Mouse (Mus musculus) stomach, embryonic 14.5 days (tissue): ENCODE results near the gene Trim23. TPM values are rescaled to one million over a fixed set of nuclear protein-coding genes. Genes with fewer than 3 reads are reported as not detected.

ENCODE experiments used
- ATAC-seq: fragments of 200-750 bp; cut with Nextera tagmentation; 2 replicates; pipeline ENCODE4 v1.8.0; 2017; ENCODE audit warnings: low read depth, moderate TSS enrichment; ENCODE audit not compliant: insufficient number of reproducible peaks, insufficient read depth, low FRiP score
- H3K27ac ChIP-seq: fragments of 300-500 bp; sonication (generic); 2 replicates; pipeline ENCODE4 v1.5.1; 2014; ENCODE audit warnings: mild to moderate bottlenecking, low read length, moderate library complexity, mixed read lengths
- H3K27me3 ChIP-seq: fragments of 300-500 bp; sonication (generic); 2 replicates; pipeline ENCODE4 v1.6.1; 2014; ENCODE audit warnings: low read length, control low read depth, mixed read lengths; ENCODE audit not compliant: control insufficient read depth, insufficient read depth
- H3K36me3 ChIP-seq: fragments of 300-500 bp; sonication (generic); 2 replicates; pipeline ENCODE4 v1.6.1; 2014; ENCODE audit warnings: mild to moderate bottlenecking, control low read depth, low read length, moderate library complexity, mixed read lengths; ENCODE audit not compliant: control insufficient read depth, insufficient read depth
- H3K4me1 ChIP-seq: fragments of 300-500 bp; sonication (generic); 2 replicates; pipeline ENCODE4 v1.6.1; 2014; ENCODE audit warnings: low read length, control low read depth, mixed read lengths; ENCODE audit not compliant: control insufficient read depth, insufficient read depth
- H3K4me2 ChIP-seq: fragments of 300-500 bp; sonication (generic); replicated peaks from 2 replicates; pipeline ENCODE4 v1.6.1; 2014; ENCODE audit warnings: low read depth, low read length, control low read depth
- H3K4me3 ChIP-seq: fragments of 300-500 bp; sonication (generic); 2 replicates; pipeline ENCODE4 v1.5.1; 2014; ENCODE audit warnings: low read depth, low read length, control low read depth
- H3K9ac ChIP-seq: fragments of 300-500 bp; sonication (generic); replicated peaks from 2 replicates; pipeline ENCODE4 v1.6.1; 2014; ENCODE audit warnings: low read depth, mild to moderate bottlenecking, control low read depth, low read length, moderate library complexity, mixed read lengths
- H3K9me3 ChIP-seq: fragments of 300-500 bp; sonication (generic); 2 replicates; pipeline ENCODE4 v1.6.1; 2016; ENCODE audit warnings: low read depth, low read length, control low read depth; ENCODE audit not compliant: control insufficient read depth
- WGBS: fragments of 180-500 bp; shearing (Covaris S2); extraction: QIAGEN DNeasy Blood & Tissue Kit; methylation state at CpG from one replicate; pipeline ENCODE4 v1.1.7; 2014; 5-methylcytosine and 5-hydroxymethylcytosine counted together
- polyA plus RNA-seq: library from polyadenylated mRNA; unstranded; fragments of >200 nt; fragmentation: Nextera tagmentation; extraction: Ambion mirVana; gene quantifications from 2 replicates; pipeline ENCODE4 v1.2.1, GENCODE M21; 2014

Gene Trim23
- polyA plus RNA-seq, 1 experiment from 2014 or later = 19.3 TPM

DNA sequence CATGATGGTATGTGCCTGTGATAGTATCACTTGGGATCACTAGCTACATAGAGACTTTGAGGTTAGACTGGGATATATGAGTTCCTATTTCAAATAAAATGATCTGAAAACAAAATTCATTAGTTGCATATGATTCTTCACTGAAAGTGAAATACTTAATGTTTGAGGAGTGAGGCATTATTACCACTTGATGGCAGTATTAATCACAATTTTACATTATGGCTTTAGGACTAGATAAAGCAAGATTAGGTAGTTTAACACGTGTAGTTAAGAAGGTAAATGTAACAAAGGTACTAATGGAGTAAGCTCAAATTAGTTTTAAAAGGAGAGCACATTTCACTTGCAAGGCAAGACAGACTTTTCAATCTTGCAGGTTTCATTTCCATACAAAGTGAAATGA, 25.7 kb downstream of the Trim23 start:
- Histone ChIP-seq H3K4me1 (no peaks in the 10 kb centered on the region), H3K27ac (no peak overlapping the region), H3K4me2 (no peak overlapping the region), H3K36me3 (peaks cover 30% of the 10 kb centered on the region), H3K9me3 (no peaks in the 10 kb centered on the region), H3K9ac (no peak overlapping the region), H3K27me3 (no peaks in the 10 kb centered on the region), H3K4me3 (no peak overlapping the region)
- ATAC-seq = no peak
- 60% methylated on average over 1 of the region's 1 CpGs for WGBS

DNA sequence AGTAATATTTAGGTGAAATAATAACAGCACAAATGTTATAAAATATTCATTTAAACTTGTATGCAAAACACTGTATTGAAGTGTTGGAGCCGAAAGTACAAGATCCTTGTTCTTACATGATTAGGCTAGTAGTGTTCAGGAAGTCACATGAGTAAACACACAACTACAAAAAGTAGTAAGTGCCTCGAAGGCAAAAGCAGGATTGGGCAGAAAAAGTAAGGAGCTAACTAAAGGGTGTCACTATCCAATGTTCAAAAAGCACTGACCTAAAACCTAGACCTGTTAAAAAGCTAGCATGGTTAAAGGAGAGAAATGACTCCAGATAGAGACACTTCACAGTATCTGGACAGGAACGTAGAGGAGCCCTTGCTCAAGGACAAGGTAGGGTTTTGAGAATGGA, 48.9 kb downstream of the Trim23 start:
- Histone ChIP-seq H3K36me3 (peaks cover 4% of the 10 kb centered on the region; the same call in 1 of the 2 replicates), H3K27me3 (no peaks in the 10 kb centered on the region), H3K4me1 (0 out of 2 replicates have a peak, but pooled peaks cover 4% of the 10 kb centered on the region), H3K9me3 (no peaks in the 10 kb centered on the region), H3K4me2 (peak overlapping the region; percentile 61), H3K4me3 (peak overlapping the region; percentile 70), H3K9ac (peak overlapping the region; percentile 72; the same call in 1 of the 2 replicates), H3K27ac (no peak overlapping the region)
- 59% methylated on average over 3 of the region's 3 CpGs for WGBS
- no peak for ATAC-seq

DNA sequence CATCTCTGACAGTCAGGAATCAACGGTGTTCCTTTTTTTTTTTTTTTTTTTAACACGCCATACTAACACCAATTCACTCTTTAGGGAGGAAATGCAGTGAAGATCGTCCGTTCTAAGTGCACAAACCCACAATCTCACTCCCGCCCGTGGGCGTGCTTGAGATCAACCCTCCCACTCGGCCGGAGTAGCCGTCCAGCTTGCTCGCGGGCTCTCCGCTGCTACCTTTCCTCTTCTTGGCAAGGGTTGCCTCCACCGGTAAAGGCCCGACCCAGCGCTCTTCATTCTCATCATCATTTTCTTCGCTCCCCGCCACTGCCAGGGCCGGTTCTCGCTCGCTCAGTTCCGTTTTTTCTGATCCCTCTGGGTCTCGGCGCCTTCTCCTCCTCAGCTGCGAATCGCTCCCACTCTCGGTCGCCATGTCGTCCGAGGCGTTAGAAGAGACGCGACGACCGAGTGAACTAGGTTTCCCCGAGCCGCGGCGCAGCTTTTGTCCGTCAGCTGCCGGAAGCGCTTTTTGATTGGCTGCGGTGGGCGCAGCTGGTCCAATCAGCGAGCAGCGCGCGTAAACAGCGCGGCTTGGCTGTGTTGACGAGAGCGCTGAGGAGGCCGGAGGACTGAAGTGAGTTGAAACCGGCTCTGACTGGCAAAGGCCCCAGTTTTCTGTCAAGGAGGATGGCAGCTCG, 49.9 kb downstream of the Trim23 start, which contains the start of the genes Cenpk and Ppwd1:
TSS of gene Cenpk (plus strand) at position 228 of the 683 bp plus-strand sequence.
TSS of gene Ppwd1 (minus strand) at position 460 of the 683 bp plus-strand sequence.
- WGBS = under 1% methylated on average over 55 of the region's 55 CpGs
- Histone ChIP-seq H3K27me3 (no peaks in the 10 kb centered on the region), H3K9ac (peak within 1 kb of the TSS; percentile 72), H3K4me3 (peak within 1 kb of the TSS; percentile 70), H3K9me3 (no peaks in the 10 kb centered on the region), H3K4me1 (0 out of 2 replicates have a peak, but pooled peaks cover 4% of the 10 kb centered on the region), H3K36me3 (peaks cover 4% of the 10 kb centered on the region; the same call in 1 of the 2 replicates), H3K4me2 (peak within 1 kb of the TSS; percentile 61), H3K27ac (peak within 1 kb of the TSS; percentile 92)
- ATAC-seq = peak; percentile 100

DNA sequence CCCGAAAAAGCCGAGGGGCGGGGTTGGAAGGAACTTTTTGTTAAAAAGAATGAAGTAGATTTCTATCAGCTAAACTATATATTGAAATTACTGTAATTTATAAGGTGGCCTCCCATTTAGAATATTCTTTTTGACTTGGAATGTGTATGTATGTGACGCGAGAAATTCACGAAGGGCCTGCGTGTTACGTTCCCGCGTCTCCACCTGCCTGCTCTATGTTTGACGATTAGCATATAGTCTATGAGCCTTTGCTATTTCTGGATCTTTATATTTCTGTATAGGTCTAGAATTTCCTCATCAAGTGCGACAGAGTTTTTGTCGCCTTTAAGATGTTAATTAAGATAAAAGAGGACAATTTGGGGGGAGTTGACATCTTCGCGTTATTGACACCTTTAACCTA, 50.6 kb downstream of the Trim23 start:
- Histone ChIP-seq H3K4me3 (peak overlapping the region; percentile 70), H3K27me3 (no peaks in the 10 kb centered on the region), H3K9ac (peak overlapping the region; percentile 47), H3K4me2 (peak overlapping the region; percentile 36), H3K9me3 (no peaks in the 10 kb centered on the region), H3K27ac (0 out of 2 replicates have a peak overlapping the region, but pooled peaks have one; percentile 13), H3K4me1 (0 out of 2 replicates have a peak, but pooled peaks cover 4% of the 10 kb centered on the region), H3K36me3 (peaks cover 4% of the 10 kb centered on the region; the same call in 1 of the 2 replicates)
- 4% methylated on average over 15 of the region's 15 CpGs for WGBS
- no peak for ATAC-seq

Other genes starting within 250 kb of the Trim23 start
- 22.9 and 26.6 TPM in 2 replicates for gene Nln, start 69.2 kb upstream of the Trim23 start, polyA plus RNA-seq
- 6.0 and 7.2 TPM in 2 replicates for gene Sgtb, start 69.1 kb upstream of the Trim23 start, polyA plus RNA-seq
- 65.4 and 66.2 TPM in 2 replicates for gene Trappc13, start 328 bp upstream of the Trim23 start, polyA plus RNA-seq
- 61.1 and 69.2 TPM in 2 replicates for gene Cenpk, start 49.8 kb downstream of the Trim23 start, polyA plus RNA-seq
- gene Ppwd1, start 50.0 kb downstream of the Trim23 start, polyA plus RNA-seq = 15.1 and 16.0 TPM in 2 replicates
- 5.0 and 6.4 TPM in 2 replicates for gene Adamts6, start 109.0 kb downstream of the Trim23 start, polyA plus RNA-seq